Mouse (Mus musculus) spleen, adult 18-20 months (tissue): ENCODE measurements around the gene Rora.

Source experiments
- DNase-seq, 2 experiments: peaks; one replicate each; pipeline ENCODE4 v3.0.0; 2022; ENCODE audit warnings: mixed read lengths in 2 of 2

Rora gene

GRCm38 (mm10) chr9:69160818-69161217, 507.2 kb downstream of the Rora start:
- DNase-seq = no peak

GRCm38 (mm10) chr9:69164653-69165052, 511.1 kb downstream of the Rora start:
- no peak for DNase-seq

- no peak for DNase-seq
These were observed 511.7 kb downstream of the Rora start for GRCm38 (mm10) chr9:69165096-69165836.

- no peak for DNase-seq
These were observed 520.5 kb downstream of the Rora start for GRCm38 (mm10) chr9:69174061-69174460.

- DNase-seq = no peak
These were observed 521.0 kb downstream of the Rora start for GRCm38 (mm10) chr9:69174527-69175116.

- no peak for DNase-seq
These were observed 523.4 kb downstream of the Rora start for GRCm38 (mm10) chr9:69176988-69177387.

GRCm38 (mm10) chr9:69179224-69179623, 525.6 kb downstream of the Rora start:
- no peak for DNase-seq

- DNase-seq = no peak
These were observed 527.4 kb downstream of the Rora start for GRCm38 (mm10) chr9:69180961-69181360.

GRCm38 (mm10) chr9:69181411-69181810, 527.8 kb downstream of the Rora start:
- DNase-seq = no peak

- DNase-seq = no peak
These were observed 530.3 kb downstream of the Rora start for GRCm38 (mm10) chr9:69183888-69184287.

- no peak for DNase-seq
These were observed 537.1 kb downstream of the Rora start for GRCm38 (mm10) chr9:69190726-69191125.

- no peak for DNase-seq
These were observed 538.9 kb downstream of the Rora start for GRCm38 (mm10) chr9:69192446-69192845.

- DNase-seq = no peak
These were observed 541.3 kb downstream of the Rora start for GRCm38 (mm10) chr9:69194638-69195605.

- no peak for DNase-seq
These were observed 560.2 kb downstream of the Rora start for GRCm38 (mm10) chr9:69213796-69214195.

- DNase-seq = no peak
These were observed 571.3 kb downstream of the Rora start for GRCm38 (mm10) chr9:69224841-69225240.

GRCm38 (mm10) chr9:69226424-69226823, 572.8 kb downstream of the Rora start:
- DNase-seq = no peak

- no peak for DNase-seq
These were observed 574.2 kb downstream of the Rora start for GRCm38 (mm10) chr9:69227806-69228205.

GRCm38 (mm10) chr9:69229935-69230334, 576.3 kb downstream of the Rora start:
- DNase-seq = no peak

GRCm38 (mm10) chr9:69234526-69234925, 580.9 kb downstream of the Rora start:
- DNase-seq = no peak

GRCm38 (mm10) chr9:69237316-69237715, 583.7 kb downstream of the Rora start:
- DNase-seq = no peak

- DNase-seq = no peak
These were observed 589.0 kb downstream of the Rora start for GRCm38 (mm10) chr9:69242538-69242937.

- no peak for DNase-seq
These were observed 590.0 kb downstream of the Rora start for GRCm38 (mm10) chr9:69243626-69244025.

- DNase-seq = no peak
These were observed 592.6 kb downstream of the Rora start for GRCm38 (mm10) chr9:69246225-69246624.
